Mouse (Mus musculus) liver, adult 2 months (tissue): ENCODE results near the gene Aldh5a1.

Experiments used
- CTCF ChIP-seq: fragments of 200-500 bp; IDR thresholded peaks from 2 replicates; pipeline ENCODE4 v1.5.1; 2011; ENCODE audit warnings: low read depth, low read length, control low read depth
- POLR2A ChIP-seq: fragments of 200-500 bp; IDR thresholded peaks from 2 replicates; pipeline ENCODE4 v1.6.1; 2011; ENCODE audit warnings: low read length, control low read depth; ENCODE audit not compliant: insufficient read depth; ENCODE audit errors: extremely low read depth

DNA sequence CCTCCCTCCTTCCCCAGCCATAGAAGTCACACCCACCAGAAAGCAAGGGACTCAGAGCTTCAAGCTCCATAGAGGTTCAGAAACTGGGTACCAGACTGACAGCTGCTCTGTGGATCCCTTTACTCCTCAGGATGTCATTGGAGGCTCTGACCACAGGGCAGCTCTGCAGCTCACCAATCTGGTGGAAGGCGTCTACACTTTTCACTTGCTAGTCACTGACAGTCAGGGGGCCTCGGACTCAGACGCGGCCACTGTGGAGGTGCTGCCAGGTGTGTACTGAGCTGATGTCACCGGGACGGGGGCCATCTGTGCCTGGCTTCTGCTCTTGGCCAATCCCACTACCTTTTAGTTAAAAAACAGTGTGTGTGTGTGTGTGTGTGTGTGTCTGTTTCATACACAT lies 55.0 kb downstream of the Aldh5a1 start:
- no peak for TF ChIP-seq CTCF
- no peak for TF ChIP-seq POLR2A
